Mouse (Mus musculus): ENCODE data around the gene Pklr. TPM values are rescaled to one million over a fixed set of nuclear protein-coding genes. Genes with fewer than 3 reads are reported as not detected.

The Pklr gene
- total and polyA plus RNA-seq, 3 experiments = 53.2 to 185 (median 133) TPM

GRCm38 (mm10) chr3:89136365-89136764 is 423 bp downstream of the Pklr start:
- H3K36me3 ChIP-seq (ENCODE audit: control insufficient read depth in 1 of 2, insufficient read depth in 2 of 2, low read length in 2 of 2) = peaks cover 2 to 49% of the 10 kb centered on the region in 2 experiments; a peak in 3 of 4 replicates
- peak overlapping the region; percentile 77 to 81 for H3K4me3 ChIP-seq (ENCODE audit: control insufficient read depth in 1 of 2, insufficient read depth in 1 of 2, low read depth in 2 of 2, low read length in 2 of 2)
- H3K27ac ChIP-seq (ENCODE audit: control insufficient read depth, low read depth, low read length) = peak overlapping the region; percentile 97
- peak; percentile 82 for DNase-seq (ENCODE audit: low read depth, low spot score)
- no peaks in the 10 kb centered on the region for H3K9me3 ChIP-seq (replicated peaks; ENCODE audit: insufficient read depth, low read length)
- peaks cover 27 to 53% of the 10 kb centered on the region in 2 experiments for H3K4me1 ChIP-seq (ENCODE audit: control insufficient read depth in 1 of 2, insufficient read depth in 2 of 2, low read length in 2 of 2)
- peaks cover 16% of the 10 kb centered on the region for H3K79me2 ChIP-seq (ENCODE audit: control insufficient read depth, insufficient read depth, low read length, poor library complexity)
- H3K27me3 ChIP-seq (ENCODE audit: control insufficient read depth in 1 of 2, insufficient read depth in 2 of 2, low read length in 2 of 2) = no peaks in the 10 kb centered on the region
- H3K9ac ChIP-seq (ENCODE audit: control insufficient read depth, low read depth, low read length, poor library complexity, severe bottlenecking) = peak overlapping the region; percentile 81
- TF ChIP-seq GATA1 (IDR thresholded peaks at IDR 0.05; ENCODE audit: low read depth, low read length) (no peak), MAX (IDR thresholded peaks at IDR 0.05; ENCODE audit: low read length) (peak; percentile 5; the same call in 1 of the 2 replicates), TBP (IDR thresholded peaks at IDR 0.05; ENCODE audit: low read depth, low read length) (no peak), CTCF (IDR thresholded peaks at IDR 0.05 in 2 of 3, conservative IDR thresholded peaks at IDR 0.05 in 1 of 3; ENCODE audit: control insufficient read depth in 1 of 3, insufficient read depth in 1 of 3, low read depth in 2 of 3, low read length in 3 of 3, poor library complexity in 1 of 3, severe bottlenecking in 1 of 3) (peak; percentile 59 to 69 (median 65)), POLR2AphosphoS5 (IDR thresholded peaks at IDR 0.05; ENCODE audit: borderline replicate concordance, low read depth, low read length) (no peak; the same call in 1 of the 2 replicates), BHLHE40 (IDR thresholded peaks at IDR 0.05; ENCODE audit: borderline replicate concordance, low read depth, low read length) (no peak), HCFC1 (IDR thresholded peaks at IDR 0.05; ENCODE audit: low read depth, low read length) (peak; percentile 43), ZNF384 (IDR thresholded peaks at IDR 0.05; ENCODE audit: low read depth, low read length) (no peak), MYB (IDR thresholded peaks at IDR 0.05; ENCODE audit: low read depth, low read length) (no peak), E2F4 (IDR thresholded peaks at IDR 0.05; ENCODE audit: borderline replicate concordance, low read depth, low read length) (no peak), MAZ (IDR thresholded peaks at IDR 0.05; ENCODE audit: low read depth, low read length) (peak; percentile 75; the same call in 1 of the 2 replicates), TCF12 (IDR thresholded peaks at IDR 0.05; ENCODE audit: low read depth, low read length) (0 out of 2 replicates have a peak, but pooled peaks have one; percentile 11), KAT2A (conservative IDR thresholded peaks at IDR 0.05; ENCODE audit: low read depth, low read length) (no peak), MEF2A (IDR thresholded peaks at IDR 0.05; ENCODE audit: extremely low read depth, insufficient replicate concordance, low read depth, low read length, poor library complexity, severe bottlenecking) (no peak), TAL1 (IDR thresholded peaks at IDR 0.05; ENCODE audit: low read length) (no peak), MYC (IDR thresholded peaks at IDR 0.05; ENCODE audit: low read depth, low read length) (no peak), ZKSCAN1 (IDR thresholded peaks at IDR 0.05; ENCODE audit: low read depth, low read length) (no peak), ZC3H11A (IDR thresholded peaks at IDR 0.05; ENCODE audit: low read depth, low read length) (peak; percentile 19), ELF1 (IDR thresholded peaks at IDR 0.05; ENCODE audit: low read depth, low read length) (no peak), USF2 (IDR thresholded peaks at IDR 0.05; ENCODE audit: borderline replicate concordance in 1 of 2, insufficient read depth in 1 of 2, low read depth in 1 of 2, low read length in 2 of 2) (no peak), SIN3A (IDR thresholded peaks at IDR 0.05; ENCODE audit: low read length) (no peak; the same call in none of the 2 replicates), CHD1 (IDR thresholded peaks at IDR 0.05; ENCODE audit: low read depth, low read length) (no peak), CHD2 (IDR thresholded peaks at IDR 0.05; ENCODE audit: low read length) (no peak), UBTF (IDR thresholded peaks at IDR 0.05; ENCODE audit: borderline replicate concordance, insufficient read depth, low read depth, low read length) (peak; percentile 71; the same call in 1 of the 2 replicates), ETS1 (IDR thresholded peaks at IDR 0.05; ENCODE audit: low read depth, low read length) (no peak), MAFK (IDR thresholded peaks at IDR 0.05; ENCODE audit: borderline replicate concordance, low read depth, low read length) (no peak), MXI1 (IDR thresholded peaks at IDR 0.05; ENCODE audit: low read depth, low read length) (0 out of 2 replicates have a peak, but pooled peaks have one; percentile 14), RAD21 (IDR thresholded peaks at IDR 0.05; ENCODE audit: low read depth, low read length) (peak; percentile 34), EP300 (IDR thresholded peaks at IDR 0.05; ENCODE audit: low read depth in 1 of 2, low read length in 2 of 2) (no peak), POLR2A (IDR thresholded peaks at IDR 0.05; ENCODE audit: control insufficient read depth in 1 of 2, insufficient read depth in 1 of 2, low read depth in 1 of 2, low read length in 2 of 2, poor library complexity in 1 of 2) (peak in 1 of 2 experiments; percentile 32; a peak in 2 of 4 replicates), SMC3 (IDR thresholded peaks at IDR 0.05; ENCODE audit: low read depth, low read length) (peak; percentile 60), POLR2AphosphoS2 (IDR thresholded peaks at IDR 0.05; ENCODE audit: low read length) (no peak; the same call in 1 of the 2 replicates), NELFE (IDR thresholded peaks at IDR 0.05; ENCODE audit: low read depth, low read length) (no peak; the same call in 1 of the 2 replicates), JUND (IDR thresholded peaks at IDR 0.05; ENCODE audit: low read depth, low read length) (no peak), RCOR1 (IDR thresholded peaks at IDR 0.05; ENCODE audit: low read depth, low read length) (peak; percentile 36; the same call in 1 of the 2 replicates), USF1 (IDR thresholded peaks at IDR 0.05; ENCODE audit: low read depth, low read length) (no peak), ZMIZ1 (IDR thresholded peaks at IDR 0.05; ENCODE audit: low read depth, low read length) (no peak)

Data from MEL (cell line).